Mouse (Mus musculus): ENCODE measurements around the gene Ssbp4.
A peak's percentile ranks its signal among the peaks of the same experiment; 100 is the strongest.

The Ssbp4 gene

DNA sequence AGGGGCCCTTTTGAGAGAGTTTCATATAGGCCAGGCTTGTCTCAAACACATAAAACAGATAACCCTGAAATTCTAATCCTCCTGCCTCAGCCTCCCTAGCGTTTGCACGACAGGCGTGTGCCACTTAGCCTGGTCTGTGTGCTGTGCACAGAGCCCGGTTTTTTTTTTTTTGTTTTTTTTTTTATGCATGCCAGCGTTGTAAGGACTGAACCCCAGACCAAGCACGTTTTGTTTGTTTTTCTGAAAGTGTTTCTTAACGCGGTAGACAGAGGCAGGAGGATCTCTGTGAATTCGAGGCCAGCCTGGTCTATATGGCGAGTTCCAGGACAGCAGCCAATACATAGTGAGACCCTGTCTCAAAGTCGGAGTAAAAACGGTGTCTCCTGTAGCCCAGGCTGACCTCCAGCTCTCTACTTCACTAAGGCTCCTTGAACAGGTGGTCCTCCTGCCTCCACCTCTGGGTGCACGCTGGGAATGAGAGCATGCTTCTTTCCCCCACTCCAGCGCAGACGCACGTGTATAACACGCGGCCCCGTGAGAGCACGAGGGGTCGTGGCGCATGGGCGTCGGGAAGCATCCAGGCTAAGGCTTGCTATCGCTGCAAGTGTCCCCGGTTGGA is at the start of gene Ssbp4:
Gene Ssbp4 (minus strand): TSS at position 124 of the 619 bp plus-strand sequence.
- no peak for DNase-seq (ENCODE audit: low spot score)

DNA sequence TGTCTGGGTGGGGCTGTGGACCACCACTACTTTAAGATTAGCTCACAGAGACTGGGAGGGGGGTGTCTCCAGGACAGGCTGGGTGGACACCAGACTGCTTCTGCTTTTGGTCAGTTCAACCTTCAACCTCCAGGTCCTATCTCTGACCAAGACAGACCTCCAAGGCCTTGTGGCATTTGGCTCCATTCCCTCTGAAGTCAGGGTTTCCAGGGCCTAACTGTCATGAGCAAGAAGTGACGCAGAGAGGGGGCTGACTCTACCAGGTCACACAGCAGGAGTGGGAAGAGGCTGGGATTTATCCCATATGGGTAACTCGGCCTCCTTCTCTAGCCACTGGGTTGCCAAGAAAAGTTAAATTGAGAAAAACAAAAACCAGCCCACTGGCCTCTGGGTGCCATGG is 49.1 kb upstream of the Ssbp4 start:
- no peak for DNase-seq (ENCODE audit: low spot score)

DNA sequence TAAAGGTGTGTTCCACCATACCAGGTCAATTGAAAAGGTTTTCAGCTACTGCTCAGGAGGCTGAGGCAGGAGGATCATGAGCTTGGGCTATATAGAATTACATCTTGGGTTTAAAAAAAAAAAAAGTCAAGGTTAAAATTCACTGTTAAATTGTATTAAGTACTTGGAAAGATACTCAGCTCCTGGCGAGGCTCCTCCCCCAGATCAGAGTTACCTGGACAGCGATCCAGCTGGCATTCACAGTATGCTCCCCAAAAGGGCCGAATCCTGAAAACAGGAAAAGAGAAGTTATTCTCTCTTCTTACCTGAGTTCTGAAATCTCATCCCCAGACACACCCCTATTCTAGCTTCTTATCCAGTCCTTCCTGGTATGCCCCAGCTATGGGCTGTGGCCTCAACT is 48.5 kb upstream of the Ssbp4 start:
- DNase-seq (ENCODE audit: low spot score), result no peak

DNA sequence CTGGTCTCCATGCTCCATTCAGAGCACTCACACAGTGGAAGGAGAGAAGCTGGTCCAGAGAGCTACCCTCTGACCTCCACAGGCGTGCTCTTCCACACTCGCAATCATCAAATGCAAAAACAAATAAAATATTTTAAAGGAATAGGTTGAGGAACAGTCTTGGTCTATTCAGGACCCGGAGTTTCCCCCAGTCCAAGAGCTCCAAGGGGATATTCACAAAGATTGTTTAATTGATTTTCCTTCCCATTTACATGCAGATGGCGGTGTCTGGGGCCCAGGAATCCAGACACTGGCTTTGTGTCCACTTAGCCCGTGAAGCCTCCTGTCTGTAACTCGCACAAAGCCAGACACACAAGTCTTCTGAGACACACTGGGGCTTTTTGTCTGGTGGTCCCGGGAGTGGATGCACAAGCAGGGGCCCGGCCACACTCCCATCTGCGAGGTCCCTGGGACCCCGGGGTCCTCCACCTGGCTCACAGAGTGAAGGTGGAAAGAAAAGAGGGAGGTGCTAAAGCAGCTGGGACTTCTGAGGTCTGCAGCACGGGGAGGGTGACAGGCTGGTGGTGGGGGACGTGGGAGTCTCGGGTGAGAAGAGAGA is 47.6 kb upstream of the Ssbp4 start:
- no peak for DNase-seq (ENCODE audit: low spot score)

DNA sequence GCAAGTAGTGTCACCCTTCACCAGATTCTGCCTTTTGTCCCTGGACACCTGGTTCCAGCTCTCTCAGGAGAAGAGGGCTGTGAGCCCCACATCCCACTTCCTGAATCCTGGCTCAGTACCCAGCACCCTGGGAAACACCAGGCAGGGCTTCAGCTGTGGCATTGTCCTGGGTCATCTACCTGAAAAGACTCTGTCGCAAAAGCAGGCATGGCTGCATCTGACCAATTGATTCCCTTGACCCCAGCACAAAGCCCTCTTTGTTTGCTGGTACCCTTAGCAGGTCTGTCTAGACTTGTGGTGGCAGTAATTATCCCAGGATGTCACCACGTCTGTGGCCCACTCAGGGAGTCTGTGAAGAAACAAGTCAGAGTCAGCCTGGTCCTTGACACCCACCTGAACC is 46.8 kb upstream of the Ssbp4 start:
- DNase-seq (ENCODE audit: low spot score), result no peak

DNA sequence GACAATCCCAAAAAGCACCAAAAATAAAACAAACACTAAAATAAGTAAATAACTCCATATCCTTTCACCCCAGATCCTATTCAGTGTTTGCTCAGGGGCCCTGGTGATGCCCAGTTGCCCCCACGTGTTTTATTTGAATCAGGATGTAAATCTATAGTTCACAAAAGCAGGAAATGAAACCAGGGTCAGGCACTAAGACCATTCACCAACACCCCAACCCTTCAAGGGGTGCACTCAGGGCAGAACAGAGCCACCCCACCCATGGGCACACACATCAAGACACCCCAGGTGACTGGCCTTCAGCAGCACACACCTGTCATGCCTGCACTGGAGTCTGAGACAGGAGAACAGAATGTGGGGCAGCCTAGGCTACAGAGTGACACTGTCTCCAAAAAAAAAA is 45.4 kb upstream of the Ssbp4 start:
- DNase-seq (ENCODE audit: low spot score), result no peak

DNA sequence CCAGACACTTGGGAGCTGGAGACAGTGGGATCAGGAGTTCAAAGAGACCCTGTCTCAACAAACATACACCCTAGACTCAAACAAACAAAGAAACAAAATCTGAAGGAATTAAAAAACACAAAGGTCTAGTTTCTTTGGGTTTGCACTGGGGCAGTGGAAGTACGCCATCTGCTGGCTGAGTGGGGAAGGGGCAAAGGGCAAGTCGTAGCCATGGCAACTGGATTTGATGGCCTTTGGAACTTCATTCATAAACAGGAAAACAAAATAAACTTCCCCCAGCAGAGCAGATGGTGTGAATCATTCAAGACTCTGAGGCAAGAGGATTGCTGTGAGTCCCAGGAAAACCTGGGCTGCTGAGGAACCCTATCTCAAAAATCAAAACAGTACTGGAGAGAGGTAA is 44.6 kb upstream of the Ssbp4 start:
- peak; percentile 53 for DNase-seq (ENCODE audit: low spot score)

DNA sequence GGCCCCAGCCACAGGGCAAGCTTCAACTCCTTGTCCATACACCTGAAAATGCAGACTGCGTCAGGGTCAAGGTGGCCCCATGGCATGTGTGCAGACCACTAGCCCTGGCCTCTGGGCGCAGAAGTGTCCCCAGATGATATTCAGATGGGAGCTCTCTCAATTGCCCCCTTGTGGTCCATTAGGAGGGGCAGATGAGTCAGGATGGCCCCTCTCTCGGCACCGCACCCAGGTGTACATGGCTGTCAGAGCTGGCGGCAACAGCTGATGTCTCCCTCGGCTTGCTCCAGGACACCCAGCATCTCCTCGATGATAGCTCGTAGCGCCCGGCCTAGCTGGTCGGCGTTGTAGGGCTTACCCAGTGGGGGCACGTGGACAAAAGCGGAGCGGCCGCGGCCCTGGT is 41.7 kb upstream of the Ssbp4 start:
- DNase-seq (ENCODE audit: low spot score), result no peak

DNA sequence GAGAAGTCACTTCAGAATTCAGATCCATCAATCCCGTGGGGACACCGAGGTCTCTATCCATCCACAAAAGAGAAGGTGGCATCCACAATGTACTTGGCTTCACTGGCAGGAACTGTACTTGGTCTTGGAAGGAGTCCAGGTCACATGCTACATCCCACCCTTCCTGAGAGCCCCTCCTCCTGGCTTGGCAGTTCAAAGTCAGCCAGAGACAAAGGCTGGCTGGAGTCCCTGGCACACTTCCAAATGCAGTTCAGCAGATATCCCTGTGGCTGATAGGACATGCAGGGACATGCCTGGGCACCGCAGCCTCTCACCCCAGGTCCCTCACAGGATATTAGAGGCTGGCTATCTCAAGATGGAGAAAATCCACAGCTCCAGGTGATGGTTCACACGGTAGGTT is 40.7 kb upstream of the Ssbp4 start:
- DNase-seq (ENCODE audit: low spot score), result peak; percentile 90

DNA sequence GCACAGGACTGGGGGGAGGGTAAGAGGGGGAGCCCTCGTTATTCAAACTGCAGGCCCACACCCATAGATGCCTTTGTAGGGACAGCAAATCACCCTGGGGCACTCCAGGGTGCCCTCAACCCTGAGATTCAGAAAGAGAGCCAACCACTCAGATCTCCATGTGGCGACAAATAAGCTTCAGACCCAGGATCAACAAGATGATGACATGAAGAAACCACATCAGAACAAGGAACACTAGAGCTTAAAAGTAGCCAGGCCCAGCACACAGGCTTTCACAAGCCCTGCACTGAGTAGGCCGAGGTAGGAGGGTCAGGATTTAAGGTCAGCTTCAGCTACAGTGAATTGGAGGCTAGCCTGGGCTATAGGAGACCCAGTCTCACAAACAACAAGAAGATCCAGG is 40.2 kb upstream of the Ssbp4 start:
- no peak for DNase-seq (ENCODE audit: low spot score)

DNA sequence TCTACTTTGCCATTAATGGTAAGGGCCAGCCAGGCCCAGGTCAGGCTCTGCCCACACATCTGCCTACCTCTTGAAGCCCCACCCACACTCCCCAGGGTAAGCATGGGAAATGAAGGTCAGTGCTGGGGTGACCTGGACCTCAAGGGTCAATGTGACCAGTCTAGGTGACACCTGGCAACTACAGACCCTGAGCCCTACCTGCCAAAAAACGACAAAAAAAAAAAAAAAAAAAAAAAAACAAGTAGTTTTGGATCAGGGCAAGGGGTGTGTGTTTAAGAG is 39.4 kb upstream of the Ssbp4 start:
- DNase-seq (ENCODE audit: low spot score), result no peak

DNA sequence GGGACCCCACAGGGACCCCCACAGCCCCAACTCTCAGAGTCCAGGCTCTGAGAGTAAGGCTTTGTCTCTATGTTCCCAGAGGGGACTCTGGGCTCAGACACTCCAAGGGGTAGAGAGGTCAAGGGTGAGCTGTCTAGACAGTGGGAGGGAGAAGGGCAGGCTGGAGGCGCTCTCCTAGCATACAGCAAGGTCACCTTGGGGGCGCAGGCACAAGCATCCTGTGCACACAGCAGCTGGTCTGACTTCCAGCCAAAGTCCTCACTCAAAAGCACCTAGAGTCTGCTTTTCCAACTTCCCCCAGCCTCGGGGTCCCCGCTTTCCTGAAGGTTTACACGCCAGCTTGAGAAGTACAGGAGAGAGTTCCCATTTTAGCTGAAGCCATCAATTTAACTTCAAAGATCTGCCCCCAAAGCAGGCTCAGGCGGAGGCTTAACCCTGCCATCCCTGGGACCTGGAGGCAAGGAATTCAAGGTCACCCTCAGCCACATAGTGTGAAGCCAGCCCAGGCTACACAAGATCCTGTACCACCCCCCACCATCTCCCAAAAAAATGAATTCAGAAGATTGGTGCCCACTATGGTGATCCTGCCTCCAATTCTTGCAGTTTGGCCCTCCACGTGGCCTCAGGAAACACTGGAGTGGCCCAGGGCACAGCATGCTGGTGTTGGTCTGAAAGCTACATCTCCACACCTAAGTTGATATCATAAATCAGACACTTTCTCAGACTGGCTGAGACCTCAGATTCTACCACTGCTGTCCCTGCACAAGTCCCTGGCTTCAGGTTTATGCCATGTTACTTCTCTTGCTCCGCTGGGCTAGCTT is 38.9 kb upstream of the Ssbp4 start:
- DNase-seq (ENCODE audit: low spot score), result no peak

DNA sequence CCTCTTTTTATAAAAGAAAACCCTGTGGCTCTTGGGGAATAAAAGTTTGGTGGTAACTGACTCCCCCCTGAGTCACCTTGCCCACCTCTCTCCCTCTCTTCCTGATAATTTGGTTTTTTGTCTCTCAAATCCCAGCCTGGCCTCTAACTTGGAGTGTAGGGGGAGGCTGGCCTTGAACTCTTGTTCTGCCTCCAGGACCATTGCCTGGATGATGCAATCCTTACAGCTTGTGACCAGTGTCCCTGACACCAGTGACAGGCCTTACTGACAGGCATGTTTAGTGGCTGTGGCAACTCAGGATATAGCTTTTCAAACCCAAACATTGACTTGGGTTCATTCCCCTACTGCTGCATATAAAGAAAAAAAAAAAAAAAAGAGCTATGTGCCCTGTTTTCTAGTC is 38.1 kb upstream of the Ssbp4 start:
- no peak for DNase-seq (ENCODE audit: low spot score)

DNA sequence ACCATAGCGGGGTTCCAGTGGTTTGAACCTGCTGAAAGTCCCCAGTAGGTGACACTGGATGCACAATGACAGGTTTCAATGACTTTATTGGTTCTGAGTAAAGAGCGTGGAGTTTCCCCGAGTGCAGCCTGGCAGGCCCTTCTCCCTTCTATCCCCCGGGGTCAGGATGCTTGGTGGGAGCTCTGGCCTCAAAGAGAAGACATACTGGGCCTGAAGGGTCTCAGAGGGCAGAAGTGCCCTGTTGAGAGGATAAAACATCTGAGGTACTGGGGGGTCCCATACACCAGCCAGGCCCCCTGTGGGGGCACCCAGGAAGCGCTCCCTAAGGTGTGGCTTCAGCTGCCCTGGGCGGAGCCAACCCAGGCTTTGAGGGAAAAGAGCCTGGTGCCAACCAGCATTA is 37.7 kb upstream of the Ssbp4 start:
- no peak for DNase-seq (ENCODE audit: low spot score)

DNA sequence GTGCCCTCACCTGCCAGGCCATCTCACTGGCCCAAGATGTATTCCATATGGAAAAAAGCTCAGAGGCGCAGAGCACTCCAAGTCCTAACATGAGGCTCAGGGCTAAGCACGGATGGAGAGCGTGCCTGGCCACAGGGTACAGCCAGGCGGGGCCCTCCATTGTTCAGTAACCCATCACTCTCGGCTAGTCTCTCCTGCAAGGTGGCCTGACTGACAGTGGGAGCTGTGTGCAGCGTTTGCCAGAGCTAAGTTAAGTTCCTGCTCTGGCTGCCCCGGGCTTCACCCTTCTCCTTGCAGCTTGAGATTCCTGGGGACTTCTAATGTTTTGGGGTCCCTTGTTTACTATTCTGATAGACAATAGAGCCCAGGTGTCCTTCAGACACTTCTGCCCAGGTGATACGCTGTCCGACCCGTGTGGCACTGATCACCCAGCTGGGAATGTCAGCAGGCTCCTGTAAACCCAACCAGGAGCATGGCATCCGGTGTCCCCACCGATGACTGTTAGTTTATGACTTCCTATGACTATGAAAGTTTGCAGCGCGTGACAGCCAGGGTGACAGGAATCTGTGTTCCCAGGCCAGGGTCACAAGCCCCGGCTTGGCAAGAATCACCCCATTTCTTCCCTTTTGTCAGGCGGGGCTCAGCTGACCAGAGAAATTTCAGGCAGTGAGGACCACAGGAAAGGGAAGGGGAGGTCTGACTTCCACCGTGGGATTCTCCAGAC is 37.0 kb upstream of the Ssbp4 start:
- DNase-seq (ENCODE audit: low spot score), result no peak

DNA sequence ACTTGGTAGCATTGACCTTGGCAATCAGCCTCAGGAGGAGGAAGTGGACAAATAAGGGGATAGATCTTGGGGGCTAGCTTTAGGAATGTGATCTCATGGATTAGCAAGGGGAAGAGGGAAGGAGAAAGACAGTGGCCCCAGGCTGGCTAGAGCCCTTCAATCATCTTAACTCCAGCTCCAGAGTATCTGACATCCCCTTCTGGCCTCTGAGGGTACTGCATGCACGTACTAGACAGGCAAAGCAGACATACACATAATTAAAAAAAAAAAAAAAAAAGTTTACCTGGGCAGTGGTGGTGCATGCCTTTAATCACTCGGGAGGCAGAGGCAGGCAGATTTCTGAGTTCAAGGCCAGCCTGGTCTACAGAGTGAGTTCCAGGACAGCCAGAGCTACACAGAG is 35.4 kb upstream of the Ssbp4 start:
- DNase-seq (ENCODE audit: low spot score), result no peak

DNA sequence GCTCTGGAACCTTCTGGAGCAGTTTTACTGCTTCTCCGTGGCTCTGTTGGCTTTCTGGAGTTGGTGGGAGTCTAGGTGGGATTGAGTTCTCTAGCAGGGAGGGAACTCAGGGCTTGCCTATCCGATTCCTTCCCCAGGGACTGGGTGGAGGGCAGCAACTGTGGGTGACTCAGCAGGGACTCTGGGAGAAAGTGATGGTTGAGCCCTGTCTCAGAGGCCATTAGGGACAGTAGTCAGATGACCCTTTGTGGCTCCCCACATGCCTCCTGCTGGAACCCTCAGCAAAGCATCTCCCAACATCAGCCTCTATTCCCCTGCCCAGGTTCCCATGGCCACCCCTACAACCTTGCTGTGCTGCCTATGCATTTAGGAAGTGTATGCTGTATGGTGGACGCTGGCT is 34.3 kb upstream of the Ssbp4 start:
- DNase-seq (ENCODE audit: low spot score), result no peak

DNA sequence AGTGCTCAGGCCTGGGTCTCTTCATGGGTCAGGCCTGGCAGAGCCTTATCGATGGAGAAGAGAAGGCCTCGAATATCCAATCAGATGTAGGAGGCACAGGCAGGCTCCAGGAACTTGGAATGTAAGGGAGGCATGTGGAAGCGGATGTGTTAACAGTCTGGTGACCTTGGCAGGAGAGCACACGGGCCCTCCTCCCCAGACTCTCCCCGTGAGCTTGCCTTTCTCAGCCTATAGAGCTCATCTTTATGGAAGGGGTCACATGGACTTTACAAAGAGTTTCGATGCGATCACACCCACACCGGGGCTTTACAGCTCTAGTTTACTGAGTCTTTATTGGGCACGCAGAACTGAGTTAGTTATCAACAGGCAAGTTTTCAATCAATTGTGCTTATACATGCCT is 30.1 kb upstream of the Ssbp4 start:
- DNase-seq (ENCODE audit: low spot score), result no peak

DNA sequence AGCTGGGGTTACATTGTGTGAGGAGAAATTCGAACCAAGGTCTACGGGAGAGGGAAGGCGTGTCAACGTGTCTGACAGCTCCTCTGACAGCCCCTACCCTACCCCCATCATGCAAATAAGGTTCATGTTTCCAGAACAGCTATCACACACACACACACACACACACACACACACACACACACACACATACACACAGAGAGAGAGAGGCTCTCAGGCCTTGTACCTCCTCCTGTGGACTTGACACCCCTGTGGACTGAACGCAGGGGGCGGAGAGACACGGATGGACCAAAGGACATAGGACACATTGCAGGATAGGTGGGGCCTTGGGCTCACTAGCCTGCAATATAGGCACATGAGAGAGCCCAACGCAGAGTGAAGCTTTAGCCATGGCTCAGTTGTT is 28.2 kb upstream of the Ssbp4 start:
- no peak for DNase-seq (ENCODE audit: low spot score)

DNA sequence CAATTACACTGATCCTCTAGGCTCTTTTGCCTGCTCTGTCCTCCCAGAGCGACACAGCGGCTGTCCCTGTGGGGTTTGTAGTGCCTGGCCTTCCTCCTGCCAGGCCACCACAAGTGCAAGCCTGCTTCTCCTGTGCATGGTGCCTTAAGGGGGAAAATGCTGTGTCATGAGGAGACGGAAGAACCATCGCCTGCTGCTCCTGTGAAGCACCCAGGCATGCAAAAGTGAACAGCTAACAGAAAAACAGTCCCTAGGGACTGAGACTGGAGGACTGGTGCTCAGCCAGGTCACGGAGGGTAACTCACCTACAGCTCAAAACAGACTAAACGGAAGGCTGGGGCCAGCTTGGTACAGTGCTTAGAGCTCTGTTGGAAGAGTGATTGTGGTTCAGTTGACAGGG is 26.9 kb upstream of the Ssbp4 start:
- DNase-seq (ENCODE audit: low spot score), result no peak

DNA sequence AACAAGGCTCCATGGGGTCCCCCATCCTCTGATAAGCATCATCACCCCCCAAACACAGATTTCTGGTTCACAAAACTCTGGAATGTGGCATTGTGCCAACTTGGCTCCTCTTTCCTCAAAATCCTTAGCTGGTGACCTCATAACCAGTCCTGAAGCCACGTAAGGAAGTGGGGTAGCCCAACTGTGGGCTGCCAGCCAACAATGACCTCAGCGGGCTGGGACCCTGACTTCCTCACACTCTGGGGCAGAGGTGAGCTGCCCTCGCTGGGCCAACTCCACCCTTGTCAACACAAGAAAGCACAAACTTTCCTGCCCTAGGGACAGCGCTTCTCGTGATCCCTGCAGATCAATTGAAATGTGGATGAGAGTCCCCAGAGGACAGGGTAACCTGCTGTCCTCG is 25.4 kb upstream of the Ssbp4 start:
- peak; percentile 63 for DNase-seq (ENCODE audit: low spot score)

DNA sequence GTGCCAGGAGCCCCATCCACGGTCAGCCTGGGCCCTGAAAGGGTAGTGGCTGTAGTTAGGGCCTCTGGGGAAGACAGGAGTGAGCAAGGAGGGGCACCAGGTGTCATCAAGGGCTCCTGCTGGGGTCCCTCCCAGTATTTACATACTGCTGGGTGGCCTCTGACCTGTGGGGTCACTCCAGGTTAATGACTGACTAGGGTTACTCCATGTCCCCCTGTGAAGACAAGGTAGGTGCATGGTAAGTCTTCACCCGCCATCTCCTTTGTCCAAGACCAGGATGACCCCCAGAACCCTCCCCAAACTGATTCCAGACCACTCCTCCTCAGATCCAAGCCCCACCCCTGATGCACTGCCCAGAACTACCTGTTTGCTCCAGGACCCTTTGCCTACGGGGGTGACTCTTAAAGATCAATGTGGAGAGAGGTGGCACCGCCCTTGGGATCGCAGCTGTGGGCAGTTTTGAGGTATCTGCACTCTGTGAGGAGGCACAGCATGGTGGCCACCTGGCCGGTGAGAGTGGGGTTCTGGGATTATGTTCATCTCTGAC is 23.7 kb upstream of the Ssbp4 start, which contains the start of gene Gdf15:
Gene Gdf15 (minus strand): TSS at position 111 of the 547 bp plus-strand sequence.
- DNase-seq (ENCODE audit: low spot score), result no peak

DNA sequence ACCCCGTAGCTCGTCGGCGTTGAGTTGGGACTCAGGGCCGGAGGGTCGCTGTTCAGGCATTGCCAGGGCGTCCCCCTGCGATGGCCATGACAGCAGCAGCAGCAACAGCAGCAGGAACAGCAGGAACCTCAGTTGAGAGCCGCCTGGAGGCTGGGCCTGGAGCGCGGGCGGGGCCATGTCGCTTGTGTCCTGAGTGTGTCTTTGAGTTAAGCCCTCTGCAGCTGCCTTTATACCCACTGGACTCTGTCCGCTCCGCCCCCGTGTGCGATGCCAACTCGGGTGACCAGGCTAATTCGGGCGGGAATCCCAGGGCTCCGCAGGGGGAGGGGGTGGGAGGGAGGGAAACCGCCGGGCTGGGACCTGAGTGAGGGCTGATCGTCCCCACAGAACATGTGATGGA is 22.8 kb upstream of the Ssbp4 start:
- no peak for DNase-seq (ENCODE audit: low spot score)

Measured in urinary bladder, postnatal 14 days (tissue).